Mouse (Mus musculus): Measurements from ENCODE around the gene Ranbp6. TPM values are rescaled to one million over a fixed set of nuclear protein-coding genes. Genes with fewer than 3 reads are reported as not detected.

Gene Ranbp6
- polyA plus RNA-seq (2011; ENCODE audit: insufficient read length, low read depth, missing spikeins) = 10.6 and 16.2 TPM in 2 replicates

DNA sequence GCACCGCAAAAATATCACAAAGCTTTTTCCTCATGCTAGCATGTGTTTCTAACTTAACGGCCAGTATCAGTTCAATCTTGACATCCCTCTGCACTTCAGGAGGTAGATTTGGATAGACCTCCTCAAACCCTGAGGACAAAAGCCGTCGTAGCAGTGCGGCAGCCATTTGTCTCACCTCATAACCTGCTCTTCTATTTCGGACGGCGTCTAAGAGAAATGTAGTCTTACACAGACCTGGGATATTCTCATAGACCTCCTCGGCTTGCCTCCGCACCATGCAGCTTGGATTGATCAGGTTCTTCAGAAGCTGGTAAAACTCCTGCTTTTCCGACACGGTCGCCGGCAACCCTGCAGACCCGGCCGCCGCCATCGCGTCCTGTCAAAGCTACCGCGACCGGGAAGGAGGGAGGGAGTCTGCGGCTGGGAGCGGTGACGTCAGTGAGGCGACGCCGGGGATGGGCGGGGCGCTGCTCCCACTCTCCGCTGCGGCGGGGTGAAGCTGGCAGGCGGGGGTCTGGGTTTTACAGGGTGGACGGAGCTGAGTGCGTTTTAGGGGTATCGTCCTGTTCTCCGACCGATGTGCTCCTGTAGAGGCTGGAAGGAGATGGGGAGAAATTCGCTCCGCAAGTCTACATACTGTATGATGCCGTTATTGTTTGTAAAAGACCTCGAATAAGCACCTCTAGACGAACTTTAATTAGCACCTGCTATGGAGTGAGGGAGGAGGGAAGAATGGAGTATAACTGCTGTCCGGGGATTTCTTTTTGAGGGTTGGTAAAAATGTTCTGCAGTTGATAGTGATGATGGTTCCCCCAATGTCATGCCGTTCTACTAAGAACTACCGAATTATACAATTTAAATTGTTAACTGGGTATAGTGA lies at the start of gene Ranbp6:
Gene Ranbp6, minus strand, starts transcription at position 394 of the 880 bp plus-strand sequence.
- no peak within 1 kb of the TSS for H3K27ac ChIP-seq (ENCODE audit: insufficient read depth, low read length)
- TF ChIP-seq POLR2A (IDR thresholded peaks at IDR 0.05; ENCODE audit: low read depth, low read length) (peak; percentile 85), CTCF (IDR thresholded peaks at IDR 0.05; ENCODE audit: borderline replicate concordance, insufficient read depth, low read length) (no peak)

DNA sequence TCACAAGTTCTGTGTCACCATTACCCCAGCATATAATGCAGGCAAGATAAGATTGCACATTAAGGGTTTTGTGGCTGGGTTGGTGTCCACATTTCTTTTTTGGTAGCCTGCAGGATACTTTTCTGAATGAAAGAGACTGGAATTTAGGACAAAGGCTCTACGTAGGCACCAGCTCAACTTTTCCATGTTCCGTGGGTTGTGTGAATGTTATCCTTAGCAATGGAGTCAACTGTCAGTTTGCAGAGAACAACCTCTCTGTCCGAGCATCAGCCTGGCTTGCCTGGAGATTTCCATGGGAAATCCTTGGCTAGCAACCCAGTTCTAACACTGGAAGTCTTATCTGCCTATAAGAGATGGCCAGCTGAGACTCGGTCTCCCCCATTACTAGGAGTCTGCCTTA lies 48.0 kb upstream of the Ranbp6 start:
- H3K27ac ChIP-seq (ENCODE audit: insufficient read depth, low read length) = no peak overlapping the region
- TF ChIP-seq POLR2A (IDR thresholded peaks at IDR 0.05; ENCODE audit: low read depth, low read length) = no peak
- no peak for TF ChIP-seq CTCF (IDR thresholded peaks at IDR 0.05; ENCODE audit: borderline replicate concordance, insufficient read depth, low read length)
- H3K4me1 ChIP-seq (ENCODE audit: control insufficient read depth, insufficient read depth, low read length) = no peaks in the 10 kb centered on the region
- no peak overlapping the region for H3K4me3 ChIP-seq (ENCODE audit: insufficient read depth, low read length)

More for the DNA sequence above, at the start of gene Ranbp6:
- peak within 1 kb of the TSS; percentile 88 for H3K4me3 ChIP-seq (ENCODE audit: insufficient read depth, low read length)
- peaks cover 7% of the 10 kb centered on the region for H3K4me1 ChIP-seq (ENCODE audit: control insufficient read depth, insufficient read depth, low read length)

DNA sequence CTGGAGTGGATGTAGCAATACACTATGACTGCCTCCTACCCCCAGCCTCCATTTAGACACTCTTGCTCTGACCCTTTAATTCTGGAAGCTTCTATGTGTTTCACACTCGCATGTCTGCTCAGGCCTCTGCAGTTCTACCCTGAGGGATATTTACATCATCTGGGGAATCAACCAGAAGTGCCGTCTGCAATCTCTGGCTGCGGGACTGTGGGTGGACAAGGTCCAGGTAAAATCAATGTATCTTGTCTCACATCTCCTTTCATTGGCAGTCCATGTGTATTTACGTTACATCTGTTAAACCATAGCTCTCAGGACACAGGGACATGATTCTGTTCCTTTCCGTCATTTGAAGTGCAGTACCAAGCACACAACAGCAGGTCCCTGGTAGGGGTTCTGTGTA lies 44.5 kb upstream of the Ranbp6 start:
- TF ChIP-seq CTCF (IDR thresholded peaks at IDR 0.05; ENCODE audit: borderline replicate concordance, insufficient read depth, low read length) = no peak
- no peak for TF ChIP-seq POLR2A (IDR thresholded peaks at IDR 0.05; ENCODE audit: low read depth, low read length)
- Histone ChIP-seq H3K4me3 (ENCODE audit: insufficient read depth, low read length) (no peak overlapping the region), H3K27ac (ENCODE audit: insufficient read depth, low read length) (no peak overlapping the region), H3K4me1 (ENCODE audit: control insufficient read depth, insufficient read depth, low read length) (no peaks in the 10 kb centered on the region)

DNA sequence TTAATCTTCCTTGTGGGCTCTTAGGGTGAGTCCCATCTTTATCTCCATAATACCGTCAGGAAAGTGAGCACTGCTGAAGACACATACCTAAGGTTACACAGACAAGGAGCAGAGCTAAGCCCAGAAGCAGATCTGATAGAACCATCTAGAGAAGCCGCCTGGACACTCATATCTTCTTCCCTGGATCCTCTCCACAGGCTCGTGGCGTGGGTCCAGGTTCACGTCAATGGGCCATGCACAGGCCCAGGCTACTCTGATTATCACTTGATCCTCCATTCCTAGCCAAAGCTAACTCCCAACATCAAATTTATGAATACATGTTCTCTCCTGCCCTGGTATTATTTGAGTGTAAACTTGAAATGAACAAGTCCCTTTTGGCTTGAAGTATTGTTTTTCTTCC lies 40.9 kb upstream of the Ranbp6 start:
- no peak for TF ChIP-seq POLR2A (IDR thresholded peaks at IDR 0.05; ENCODE audit: low read depth, low read length)
- TF ChIP-seq CTCF (IDR thresholded peaks at IDR 0.05; ENCODE audit: borderline replicate concordance, insufficient read depth, low read length) = no peak
- H3K27ac ChIP-seq (ENCODE audit: insufficient read depth, low read length) = no peak overlapping the region
- peaks cover 2% of the 10 kb centered on the region; the same call in 1 of the 2 replicates for H3K4me1 ChIP-seq (ENCODE audit: control insufficient read depth, insufficient read depth, low read length)
- H3K4me3 ChIP-seq (ENCODE audit: insufficient read depth, low read length) = no peak overlapping the region

DNA sequence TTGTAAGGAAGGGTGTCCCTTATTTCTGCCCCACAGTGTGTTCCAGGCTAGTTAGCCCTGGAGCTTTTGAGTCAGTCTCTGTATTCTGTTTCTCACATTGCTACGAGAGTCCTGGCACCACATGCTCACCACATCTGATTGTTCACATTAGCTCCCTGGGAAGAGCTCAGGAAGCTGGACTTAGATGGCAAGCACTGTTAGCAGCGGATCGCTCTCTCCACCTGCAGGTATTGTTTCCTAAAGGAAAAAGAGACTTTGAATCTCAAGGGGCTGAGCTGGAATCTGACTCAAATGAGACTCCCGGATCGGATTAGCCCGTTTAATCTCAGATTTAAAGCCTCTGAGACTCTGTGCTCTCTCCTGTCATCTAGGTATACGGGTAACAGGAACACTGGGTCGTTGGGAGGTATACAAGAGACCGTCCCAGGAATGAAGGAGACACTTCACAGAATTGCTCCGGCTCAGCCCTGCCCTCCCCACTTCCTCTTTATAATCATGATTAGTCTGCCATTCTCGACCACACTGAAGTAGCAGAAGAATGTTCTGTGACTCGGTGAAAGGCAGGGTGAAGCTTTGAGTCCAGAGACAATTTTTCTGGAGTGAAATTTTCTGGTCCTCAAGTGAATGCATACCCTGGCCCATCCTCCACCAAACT lies 38.4 kb upstream of the Ranbp6 start:
- Histone ChIP-seq H3K4me1 (ENCODE audit: control insufficient read depth, insufficient read depth, low read length) (peaks cover 2% of the 10 kb centered on the region; the same call in 1 of the 2 replicates), H3K4me3 (ENCODE audit: insufficient read depth, low read length) (no peak overlapping the region), H3K27ac (ENCODE audit: insufficient read depth, low read length) (no peak overlapping the region)
- TF ChIP-seq POLR2A (IDR thresholded peaks at IDR 0.05; ENCODE audit: low read depth, low read length) = no peak

DNA sequence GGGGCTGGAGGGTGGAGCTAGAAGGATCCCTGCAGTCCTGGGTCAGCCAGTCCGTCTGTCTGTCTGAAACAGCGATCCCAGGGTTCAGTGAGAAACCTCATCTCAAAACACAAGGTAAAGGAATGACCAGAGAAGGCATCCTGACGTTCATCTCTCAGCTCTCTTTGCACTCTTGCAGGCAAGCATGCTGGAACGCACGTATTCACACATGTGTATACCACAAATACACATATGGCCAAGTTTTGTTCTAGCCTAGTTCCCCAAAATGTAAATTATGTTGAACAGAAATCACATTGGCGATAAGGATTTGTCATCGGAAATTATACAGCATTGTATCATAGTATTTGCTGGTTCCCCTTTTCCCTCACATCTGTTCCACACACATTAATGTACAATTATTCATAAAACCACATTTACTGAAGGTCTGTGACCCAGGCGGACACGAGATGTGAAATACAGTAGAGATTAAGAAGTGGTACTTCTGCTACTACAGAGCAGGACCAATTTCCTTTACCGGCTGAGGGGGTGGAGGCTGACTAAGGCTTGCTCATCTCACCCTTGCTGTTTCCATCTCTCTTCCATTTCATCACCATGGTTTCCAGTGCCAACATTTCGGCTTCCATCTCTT lies 37.3 kb upstream of the Ranbp6 start:
- Histone ChIP-seq H3K4me3 (ENCODE audit: insufficient read depth, low read length) (no peak overlapping the region), H3K27ac (ENCODE audit: insufficient read depth, low read length) (no peak overlapping the region), H3K4me1 (ENCODE audit: control insufficient read depth, insufficient read depth, low read length) (peaks cover 2% of the 10 kb centered on the region; the same call in 1 of the 2 replicates)
- no peak for TF ChIP-seq POLR2A (IDR thresholded peaks at IDR 0.05; ENCODE audit: low read depth, low read length)
- no peak for TF ChIP-seq CTCF (IDR thresholded peaks at IDR 0.05; ENCODE audit: borderline replicate concordance, insufficient read depth, low read length)

DNA sequence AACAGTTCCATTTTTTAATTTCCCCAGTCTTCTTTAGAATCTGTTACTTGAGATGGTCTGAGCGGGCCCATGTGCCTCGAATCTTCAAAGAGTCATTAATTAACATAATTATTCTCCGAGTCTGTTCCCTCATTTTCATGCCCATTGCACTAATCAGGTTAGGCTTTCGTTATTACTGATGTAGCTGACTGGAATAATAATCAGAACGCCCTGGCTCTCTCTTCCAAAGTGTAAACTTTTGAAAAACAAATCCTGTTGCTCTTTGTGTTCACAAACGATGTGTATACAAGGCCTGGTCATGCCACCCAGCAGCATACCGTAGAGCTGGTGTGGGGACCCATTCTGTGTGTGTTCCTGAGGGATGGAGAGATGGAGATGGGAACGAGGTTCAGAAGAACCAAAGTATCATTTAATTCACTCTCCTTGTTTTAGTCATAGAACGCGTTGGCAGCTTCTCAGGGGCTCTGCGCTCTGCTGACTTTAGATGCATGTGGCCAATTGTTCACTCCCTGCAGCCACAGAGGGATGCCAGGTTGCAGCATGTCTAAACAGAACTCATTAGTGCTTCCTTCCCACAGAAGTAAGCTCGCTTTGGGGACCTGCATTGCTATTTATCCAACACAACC lies 31.4 kb upstream of the Ranbp6 start:
- Histone ChIP-seq H3K4me3 (ENCODE audit: insufficient read depth, low read length) (no peak overlapping the region), H3K27ac (ENCODE audit: insufficient read depth, low read length) (peak overlapping the region; percentile 42), H3K4me1 (ENCODE audit: control insufficient read depth, insufficient read depth, low read length) (no peaks in the 10 kb centered on the region)
- no peak for TF ChIP-seq CTCF (IDR thresholded peaks at IDR 0.05; ENCODE audit: borderline replicate concordance, insufficient read depth, low read length)
- TF ChIP-seq POLR2A (IDR thresholded peaks at IDR 0.05; ENCODE audit: low read depth, low read length) = no peak

DNA sequence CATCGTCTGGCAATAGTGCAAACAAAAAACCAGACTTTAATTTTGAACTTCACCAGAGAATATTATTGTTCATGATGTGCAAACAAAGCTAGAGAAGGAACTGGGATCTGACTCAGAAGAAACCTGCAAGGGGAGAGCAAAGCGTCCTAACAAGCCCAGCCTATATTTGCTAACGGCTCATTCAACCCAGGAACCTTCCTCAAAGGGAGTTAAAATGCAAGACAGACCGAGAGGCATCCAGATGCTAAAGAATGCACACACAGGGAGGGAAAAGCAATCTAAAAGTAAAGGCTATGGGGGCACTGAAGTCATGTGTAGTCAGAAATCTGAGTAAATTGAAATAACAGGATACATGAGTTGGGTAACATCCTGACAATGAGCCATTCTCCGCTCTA lies 30.9 kb upstream of the Ranbp6 start:
- H3K4me1 ChIP-seq (ENCODE audit: control insufficient read depth, insufficient read depth, low read length) = no peaks in the 10 kb centered on the region
- TF ChIP-seq POLR2A (IDR thresholded peaks at IDR 0.05; ENCODE audit: low read depth, low read length) (no peak), CTCF (IDR thresholded peaks at IDR 0.05; ENCODE audit: borderline replicate concordance, insufficient read depth, low read length) (no peak)
- H3K27ac ChIP-seq (ENCODE audit: insufficient read depth, low read length) = peak overlapping the region; percentile 42
- no peak overlapping the region for H3K4me3 ChIP-seq (ENCODE audit: insufficient read depth, low read length)

DNA sequence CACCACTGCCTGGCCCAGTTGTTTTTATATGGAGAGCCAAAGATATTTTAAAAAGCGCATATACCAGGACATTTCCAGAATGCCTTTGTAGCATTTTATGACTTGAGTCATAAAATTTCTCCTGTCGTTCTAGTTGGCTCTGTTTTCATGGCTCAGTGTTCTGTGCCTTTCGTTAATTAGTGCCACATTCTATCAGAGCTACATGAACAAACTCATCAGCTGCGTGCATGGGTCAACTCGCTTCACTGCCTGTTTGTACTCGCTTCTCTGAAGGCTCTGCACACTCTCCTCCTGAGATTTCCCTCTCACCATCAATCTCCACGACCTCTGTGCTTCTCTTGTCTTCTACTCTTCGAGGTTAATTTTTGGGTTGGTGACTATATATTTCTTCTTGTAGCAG lies 30.2 kb upstream of the Ranbp6 start:
- H3K27ac ChIP-seq (ENCODE audit: insufficient read depth, low read length) = peak overlapping the region; percentile 36
- no peak for TF ChIP-seq CTCF (IDR thresholded peaks at IDR 0.05; ENCODE audit: borderline replicate concordance, insufficient read depth, low read length)
- no peak for TF ChIP-seq POLR2A (IDR thresholded peaks at IDR 0.05; ENCODE audit: low read depth, low read length)
- H3K4me3 ChIP-seq (ENCODE audit: insufficient read depth, low read length) = no peak overlapping the region
- no peaks in the 10 kb centered on the region for H3K4me1 ChIP-seq (ENCODE audit: control insufficient read depth, insufficient read depth, low read length)
